Mouse (Mus musculus): Measurements from ENCODE around the gene Tcf7l1.

Tcf7l1 gene

DNA sequence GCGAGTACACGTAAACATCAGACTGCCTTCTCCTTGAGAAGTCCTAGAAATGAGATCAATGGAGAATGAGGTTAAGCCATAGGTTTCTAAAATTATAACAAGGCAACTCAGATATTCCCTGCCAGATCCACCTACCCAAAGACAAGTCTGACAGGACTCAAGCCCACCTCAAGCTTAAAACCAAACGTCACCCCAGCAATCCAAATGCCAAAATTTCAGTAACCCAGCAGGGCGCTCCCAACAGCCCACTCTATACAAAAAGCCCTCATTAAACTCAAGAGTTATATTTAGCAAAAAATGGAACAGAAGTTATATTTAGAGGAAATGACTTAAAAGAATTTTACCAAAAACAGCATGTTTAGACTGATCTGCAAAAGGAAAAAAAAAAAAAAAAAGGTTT is 5.3 kb downstream of the Tcf7l1 start:
- DNase-seq, result no peak

DNA sequence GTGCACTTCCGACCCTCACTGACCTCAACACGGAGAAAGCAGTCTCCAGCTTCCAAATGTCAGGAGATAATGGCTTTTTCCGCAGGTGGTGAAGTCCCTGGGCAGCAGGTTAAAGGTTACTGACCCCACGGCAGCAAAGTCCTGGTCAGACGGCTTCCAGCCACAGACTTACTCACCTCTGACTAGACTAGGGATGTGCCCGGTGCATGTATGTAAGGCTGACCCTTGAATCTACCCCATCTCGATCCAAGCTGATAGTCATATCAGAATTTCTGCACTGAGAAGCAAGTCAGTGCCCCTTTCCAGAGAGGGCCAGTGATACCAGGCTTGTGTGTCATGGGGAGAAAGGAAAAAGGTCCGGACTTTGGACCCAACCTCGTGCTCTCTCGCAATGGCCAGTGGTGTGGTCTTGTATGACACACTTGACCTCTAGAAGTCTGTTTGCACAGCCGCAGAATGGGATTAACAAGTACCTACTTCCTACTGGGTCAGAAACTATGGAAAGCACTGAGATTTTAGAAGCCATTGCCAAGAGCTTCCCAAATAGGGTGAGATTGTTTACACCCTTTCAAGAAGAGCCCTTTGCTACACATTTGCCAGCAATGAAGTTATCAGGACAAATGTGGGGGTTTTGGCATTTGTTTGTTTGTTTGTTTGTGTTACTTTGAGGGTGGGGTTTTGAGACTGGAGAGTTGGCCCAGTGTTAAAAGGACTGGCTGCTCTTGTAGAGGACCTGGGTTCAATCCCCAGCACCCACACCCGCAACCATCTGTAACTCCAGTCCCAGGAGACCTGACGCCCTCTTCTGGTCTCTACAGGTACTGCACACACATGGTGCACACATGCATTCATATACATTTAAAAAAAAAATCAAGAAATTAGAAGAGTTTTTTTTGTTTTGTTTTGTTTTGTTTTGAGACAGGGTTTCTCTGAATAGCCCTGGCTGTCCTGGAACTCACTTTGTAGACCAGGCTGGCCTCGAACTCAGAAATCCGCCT is 10.0 kb downstream of the Tcf7l1 start:
- DNase-seq, result no peak

DNA sequence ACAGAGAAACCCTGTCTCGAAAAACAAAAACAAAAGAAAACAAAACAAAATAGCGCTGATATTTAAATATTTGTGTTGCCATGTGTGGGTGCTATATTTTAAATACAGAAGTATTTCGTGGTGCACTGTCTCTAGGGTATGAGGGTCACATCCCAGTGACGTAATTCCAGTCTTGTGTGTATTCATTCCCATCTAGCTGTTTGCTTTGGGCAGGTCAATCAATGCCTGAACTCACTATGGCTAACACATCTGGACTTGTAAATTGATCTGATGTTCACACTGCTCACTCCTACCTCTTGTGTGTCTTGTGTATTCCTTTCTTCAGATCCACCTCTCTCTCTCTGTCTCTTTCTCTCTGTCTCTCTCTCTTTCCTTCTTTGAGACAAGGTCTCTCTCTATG is 11.8 kb downstream of the Tcf7l1 start:
- DNase-seq, result no peak

DNA sequence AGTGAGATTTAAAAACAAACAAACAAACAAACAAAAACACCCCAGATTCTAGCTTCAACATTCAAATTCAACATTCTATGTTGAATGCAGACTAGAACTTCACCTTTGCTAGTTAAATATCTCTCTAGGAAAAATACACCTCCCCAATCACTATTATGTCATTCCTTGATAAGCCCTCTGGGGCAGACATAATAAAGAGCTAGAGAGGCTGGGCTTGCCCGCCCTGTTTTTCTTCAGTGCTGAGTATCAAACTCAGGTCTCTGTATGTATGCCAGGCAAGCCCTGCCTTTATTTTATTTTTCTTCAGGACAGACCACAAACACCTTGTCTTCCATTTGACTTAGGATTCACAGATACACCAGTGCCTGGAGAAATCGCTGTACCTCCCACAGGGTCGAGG is 14.8 kb downstream of the Tcf7l1 start:
- DNase-seq, result no peak

DNA sequence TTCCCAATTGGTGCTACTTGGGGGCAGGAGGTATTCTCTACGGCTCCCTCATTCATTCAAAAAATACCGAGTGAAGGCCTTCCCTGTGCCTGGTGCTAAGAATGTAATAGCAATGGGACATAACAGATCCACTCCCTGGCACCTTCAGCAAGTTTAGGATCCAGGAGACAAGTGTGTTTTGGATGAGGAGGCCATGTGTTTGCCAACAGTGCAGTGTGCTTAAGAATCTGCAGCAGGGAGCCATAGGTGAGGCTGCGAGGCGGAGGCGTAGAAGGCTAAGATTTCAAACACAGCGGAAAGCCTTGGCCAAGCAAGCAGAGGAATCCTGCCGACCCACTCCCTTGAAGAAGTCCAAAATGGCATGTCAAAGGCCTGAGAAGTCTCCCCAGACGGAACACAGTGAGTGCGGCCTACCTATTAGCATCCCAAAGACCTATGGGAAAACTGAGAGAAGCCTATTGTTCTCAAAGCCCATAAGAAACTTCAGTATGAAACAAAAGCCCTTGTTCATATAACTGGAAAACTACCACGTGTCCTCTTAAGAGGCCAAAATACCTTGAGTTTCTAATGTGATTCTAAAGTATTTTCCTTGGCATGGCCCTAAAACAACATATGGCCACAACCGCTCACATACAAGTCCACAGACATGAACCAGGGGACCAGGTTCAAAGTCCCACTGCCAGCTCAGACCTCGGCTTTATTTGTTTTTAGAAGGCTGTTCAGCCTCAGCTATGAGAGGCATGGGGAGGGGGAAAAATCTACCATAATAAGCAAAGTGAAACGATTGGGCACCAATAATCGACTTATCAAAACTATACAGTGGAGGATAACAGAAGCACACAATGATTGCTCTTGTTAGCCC is 18.9 kb downstream of the Tcf7l1 start:
- no peak for DNase-seq

DNA sequence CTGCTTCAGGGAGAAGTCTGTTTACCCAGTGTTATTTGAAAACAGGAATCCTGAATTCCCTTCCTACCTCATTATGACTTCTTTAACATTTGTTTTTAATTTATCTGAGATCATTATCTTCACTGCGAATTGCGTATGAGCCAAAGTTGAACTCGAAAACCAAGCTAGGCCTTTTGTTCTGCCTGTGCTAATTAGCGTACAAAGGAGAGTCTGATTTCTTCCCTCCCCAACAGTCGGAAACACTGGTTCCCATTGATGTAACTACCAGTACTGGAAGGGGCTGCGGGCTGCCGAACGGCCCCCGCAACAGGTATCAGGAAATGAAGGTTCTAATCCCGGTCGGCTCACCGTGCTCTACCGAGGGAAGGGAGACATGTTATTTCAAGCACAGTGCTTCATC is 19.7 kb downstream of the Tcf7l1 start:
- no peak for DNase-seq

DNA sequence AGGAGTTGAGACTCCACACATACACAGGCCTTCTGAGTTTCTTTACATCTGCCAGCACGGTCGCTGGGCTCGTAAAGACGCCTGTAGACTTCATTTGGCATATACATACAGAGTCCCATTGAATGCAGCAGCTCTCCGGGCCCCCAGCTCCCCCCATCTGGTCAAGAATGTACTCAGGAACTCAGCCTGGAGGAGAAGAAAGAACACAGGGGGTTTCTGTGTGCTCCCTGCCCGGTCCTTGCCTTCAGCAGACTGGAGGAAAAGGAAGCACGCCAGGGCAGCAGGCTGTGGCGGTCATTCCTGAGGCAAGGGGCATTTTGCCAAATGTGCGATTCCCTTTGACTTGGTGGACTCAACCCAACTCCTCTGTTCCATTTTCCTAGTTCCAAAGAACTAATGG is 20.2 kb downstream of the Tcf7l1 start:
- DNase-seq, result peak; percentile 66

DNA sequence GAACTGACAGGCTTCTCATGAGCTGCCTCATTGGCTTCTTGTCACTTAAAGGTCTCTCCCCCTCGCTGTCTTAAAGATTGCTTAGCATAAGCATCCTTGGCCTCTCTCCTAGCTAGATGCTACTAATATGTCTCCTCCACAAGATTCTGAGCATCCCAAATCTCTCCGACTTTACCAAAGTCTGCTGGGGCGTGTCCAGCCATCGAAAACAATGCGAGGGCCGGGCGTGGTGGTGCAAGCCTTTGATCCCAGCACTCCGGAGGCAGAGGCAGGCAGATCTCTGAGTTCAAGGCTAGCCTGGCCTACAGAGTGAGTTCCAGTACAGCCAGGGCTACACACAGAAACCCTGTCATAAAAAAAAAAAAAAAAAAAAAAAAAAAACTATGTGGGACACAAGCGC is 21.0 kb downstream of the Tcf7l1 start:
- DNase-seq, result no peak

DNA sequence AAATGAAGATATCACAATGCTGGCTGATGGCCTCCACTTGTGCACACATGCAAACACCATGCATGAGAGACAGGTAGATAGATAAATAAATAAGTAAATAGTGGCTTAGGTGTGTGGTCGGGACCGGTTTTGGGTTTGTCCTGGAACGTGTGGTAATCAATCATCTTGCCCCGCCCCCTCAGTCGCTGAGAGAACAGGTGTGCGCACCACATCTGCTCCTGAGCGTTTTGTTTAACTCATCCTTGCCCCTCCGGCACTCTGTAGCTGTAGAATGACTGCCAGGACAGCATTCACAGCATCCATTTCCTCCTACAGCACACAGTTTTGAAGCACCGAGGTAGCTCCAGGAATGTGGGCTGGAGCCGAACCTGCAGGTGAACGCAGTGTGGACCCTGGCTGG is 25.4 kb downstream of the Tcf7l1 start:
- DNase-seq, result no peak

DNA sequence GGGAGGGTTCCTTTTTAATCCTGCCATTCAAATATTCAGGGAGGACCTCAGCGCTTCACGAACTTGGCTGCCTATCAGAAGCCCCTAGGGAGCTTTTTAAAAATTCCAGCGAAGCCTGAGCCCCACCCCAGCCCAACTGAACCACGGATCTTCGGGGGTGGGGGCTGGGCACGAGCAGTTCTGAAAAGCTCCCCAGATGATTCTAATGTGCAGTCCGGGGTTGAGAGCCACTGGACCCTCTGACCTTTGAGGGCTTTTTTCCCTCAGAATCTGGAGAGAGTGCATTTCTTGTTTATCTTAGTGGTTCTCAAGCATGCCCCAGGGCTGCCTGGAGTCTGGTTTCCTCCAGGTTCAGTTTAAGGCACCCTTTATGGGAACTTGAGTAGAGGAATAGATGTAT is 27.4 kb downstream of the Tcf7l1 start:
- DNase-seq, result no peak

DNA sequence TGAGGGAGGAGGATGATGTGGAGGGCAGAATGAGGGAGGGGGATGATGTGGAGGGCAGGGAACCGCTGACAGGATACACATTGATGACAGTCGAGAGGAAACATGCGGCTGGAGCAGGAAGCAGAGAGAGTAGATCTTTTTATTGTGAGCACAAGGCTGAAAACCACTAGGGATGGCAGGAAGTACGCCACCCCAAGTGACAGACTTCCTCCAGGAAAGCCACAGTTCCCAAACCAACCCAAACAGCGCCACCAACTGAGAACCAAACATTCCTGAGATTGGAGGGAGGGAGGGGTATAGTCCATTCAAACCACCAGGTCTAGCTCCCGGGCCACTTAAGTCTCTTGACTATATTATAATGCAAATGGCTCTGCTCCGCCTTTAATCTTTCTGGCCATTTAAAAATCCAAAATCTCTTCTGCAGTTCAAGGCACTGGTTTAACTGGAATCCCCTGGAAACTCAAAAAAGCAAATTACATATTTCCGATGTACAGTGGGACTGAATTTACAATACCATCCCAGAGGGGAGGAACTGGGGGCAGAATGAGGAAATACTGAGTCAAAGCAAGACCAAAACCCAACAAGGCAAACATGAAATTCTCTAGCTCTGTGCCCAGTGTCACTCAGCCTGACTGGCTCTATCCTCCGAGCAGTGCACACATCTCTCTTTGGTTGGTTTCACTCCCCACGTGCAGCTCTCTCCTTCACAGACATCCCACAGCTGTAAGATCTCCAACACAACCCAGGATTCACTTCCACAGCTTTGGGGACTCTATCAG is 30.6 kb downstream of the Tcf7l1 start:
- peak; percentile 22 to 35 for DNase-seq

DNA sequence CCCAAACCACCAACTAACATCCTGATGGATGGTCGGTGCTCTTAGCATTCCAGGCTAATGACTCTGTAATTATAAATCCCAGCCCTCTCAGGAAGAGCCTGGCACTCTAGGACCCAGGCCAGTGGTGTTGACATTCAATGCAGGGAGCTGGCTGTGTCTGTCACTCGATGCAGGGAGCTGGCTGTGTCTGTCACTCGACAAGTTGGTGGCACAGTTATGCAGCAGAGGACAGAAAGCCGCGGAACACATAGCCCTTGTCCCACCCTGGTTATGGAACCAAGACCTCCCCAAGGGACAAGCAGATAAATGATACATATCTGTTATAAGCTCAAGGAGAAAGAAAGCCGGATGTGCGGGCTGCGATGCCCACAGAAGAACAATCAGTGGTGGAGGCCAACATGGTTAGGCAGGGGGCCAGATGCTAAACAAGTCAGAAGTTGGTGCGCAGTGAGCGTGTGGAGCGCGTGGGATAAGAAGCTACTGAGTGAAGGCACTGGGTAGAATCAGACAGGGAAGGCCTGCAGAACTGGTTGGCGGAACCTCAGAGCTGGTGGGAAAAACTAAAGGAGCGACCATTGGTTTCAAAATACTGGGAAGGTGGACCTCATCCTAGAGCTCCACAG is 33.7 kb downstream of the Tcf7l1 start:
- no peak for DNase-seq

DNA sequence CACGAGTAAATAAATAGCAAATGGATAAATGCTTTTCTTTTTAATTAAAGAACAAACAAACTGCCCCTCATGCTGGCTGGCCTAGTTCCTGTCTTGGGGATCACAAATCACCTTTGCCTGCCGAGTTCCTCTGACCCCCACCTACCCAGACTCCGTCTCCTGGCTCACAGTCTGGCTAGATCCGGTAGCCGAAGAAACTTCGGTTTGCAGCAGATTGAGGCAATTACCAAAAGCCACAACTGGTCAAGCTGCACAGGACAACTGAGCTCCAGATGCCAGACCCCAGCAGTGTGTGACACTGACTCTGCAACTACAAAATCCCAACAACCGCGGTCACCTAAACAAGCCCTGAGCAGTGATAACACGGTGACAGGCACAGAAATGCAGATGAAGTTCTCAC is 34.8 kb downstream of the Tcf7l1 start:
- no peak for DNase-seq

DNA sequence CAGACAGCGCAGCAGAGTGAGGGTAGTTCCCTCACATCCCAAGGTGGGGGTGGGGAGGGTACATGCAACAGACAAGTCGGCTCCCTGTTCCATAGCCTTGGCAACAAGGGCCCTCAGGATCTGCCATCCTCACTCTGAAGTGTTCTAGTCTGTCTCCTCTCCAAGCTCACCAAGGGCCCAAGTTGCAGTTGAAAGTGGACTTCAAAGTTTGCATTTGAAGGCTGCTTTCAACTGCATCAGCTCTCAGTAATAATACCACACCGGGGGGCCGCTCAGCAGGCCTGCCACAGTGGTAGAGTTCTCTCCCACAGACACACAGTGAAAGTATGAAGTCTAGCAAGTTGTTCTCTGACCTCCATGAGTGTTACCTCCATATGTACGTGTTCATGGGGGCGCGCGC is 35.3 kb downstream of the Tcf7l1 start:
- no peak for DNase-seq

DNA sequence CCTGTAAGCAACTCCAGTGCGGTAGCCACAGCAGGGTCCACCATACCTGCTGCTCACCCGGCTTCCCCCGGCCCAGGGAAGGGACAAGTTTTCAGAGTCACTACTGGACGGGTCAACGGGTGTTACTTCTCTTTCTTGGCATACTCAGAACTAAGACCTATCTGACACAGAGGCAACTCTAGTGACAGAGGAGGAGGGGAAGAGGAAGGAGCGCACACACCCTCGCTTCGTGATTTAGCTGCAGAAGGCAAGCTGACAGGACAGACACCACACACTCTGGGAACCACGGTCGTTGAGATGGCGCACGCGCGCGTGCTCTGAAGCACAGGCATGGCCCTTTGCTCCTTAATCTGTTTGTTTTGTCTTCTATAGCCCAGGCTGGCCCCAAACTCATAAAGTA is 36.2 kb downstream of the Tcf7l1 start:
- DNase-seq, result no peak

DNA sequence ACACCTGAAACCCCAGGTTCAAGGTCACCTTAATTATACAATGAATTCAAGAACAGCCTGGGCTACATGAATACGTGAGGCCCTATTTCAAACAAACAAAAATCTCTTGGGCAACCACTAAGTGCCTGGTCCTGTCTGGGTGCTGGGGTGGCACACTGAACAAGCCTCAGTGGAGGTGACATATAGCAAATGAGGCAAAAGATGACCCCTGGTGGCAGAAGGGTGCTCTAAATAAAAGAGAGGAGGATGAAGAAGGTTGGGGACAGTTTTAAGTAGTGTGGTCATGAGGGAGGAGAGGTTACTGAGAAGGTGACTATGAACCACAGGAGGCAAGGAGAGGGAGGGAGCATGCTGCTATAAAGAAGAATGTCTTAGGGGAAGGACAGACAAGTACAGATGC is 37.8 kb downstream of the Tcf7l1 start:
- no peak for DNase-seq

DNA sequence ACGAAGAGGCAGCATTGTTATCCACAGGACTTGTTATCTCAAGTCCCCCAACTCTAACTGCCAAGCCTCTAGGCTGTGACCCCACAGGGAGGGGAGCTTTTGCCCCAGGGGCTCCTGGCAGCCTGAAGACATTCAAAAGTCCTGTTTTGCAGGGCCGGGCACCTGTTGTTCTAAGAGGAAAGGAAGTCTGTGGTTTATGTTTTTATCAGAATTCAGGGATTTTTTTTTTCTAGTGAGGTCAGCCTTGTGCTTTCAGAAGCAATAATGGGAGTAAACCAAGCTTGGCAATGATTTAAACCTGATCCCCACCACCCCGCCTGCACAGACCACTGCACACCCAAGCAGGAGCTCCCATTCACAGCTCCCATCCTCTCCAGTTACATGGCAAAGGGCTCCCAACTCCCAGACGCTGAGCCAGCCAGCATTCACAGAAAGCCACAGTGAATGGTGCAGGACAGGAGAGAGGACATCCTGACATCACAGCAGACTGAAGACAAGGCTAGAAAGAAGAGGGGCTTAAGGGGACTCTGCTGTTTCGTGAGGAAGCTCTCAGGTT is 40.1 kb downstream of the Tcf7l1 start:
- no peak for DNase-seq

DNA sequence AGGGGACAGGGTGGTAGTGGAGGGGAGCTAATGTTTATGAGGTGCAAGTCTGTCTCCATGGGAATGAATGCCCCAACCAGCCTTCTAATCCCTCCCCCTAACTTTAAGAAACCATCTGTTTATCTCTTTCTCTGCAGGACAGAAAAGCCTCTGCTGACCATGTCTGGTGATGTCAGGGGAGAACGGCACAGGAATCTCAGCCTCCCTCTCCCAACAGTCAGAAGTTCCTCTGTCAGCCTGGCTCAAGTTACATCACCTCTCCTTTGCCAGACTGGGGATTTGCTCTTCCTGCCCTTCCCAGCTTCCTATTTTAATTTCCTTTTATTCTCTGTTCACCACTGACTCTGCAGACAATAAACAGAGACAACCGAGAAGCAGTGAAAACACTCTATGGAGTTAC is 40.6 kb downstream of the Tcf7l1 start:
- DNase-seq, result no peak

DNA sequence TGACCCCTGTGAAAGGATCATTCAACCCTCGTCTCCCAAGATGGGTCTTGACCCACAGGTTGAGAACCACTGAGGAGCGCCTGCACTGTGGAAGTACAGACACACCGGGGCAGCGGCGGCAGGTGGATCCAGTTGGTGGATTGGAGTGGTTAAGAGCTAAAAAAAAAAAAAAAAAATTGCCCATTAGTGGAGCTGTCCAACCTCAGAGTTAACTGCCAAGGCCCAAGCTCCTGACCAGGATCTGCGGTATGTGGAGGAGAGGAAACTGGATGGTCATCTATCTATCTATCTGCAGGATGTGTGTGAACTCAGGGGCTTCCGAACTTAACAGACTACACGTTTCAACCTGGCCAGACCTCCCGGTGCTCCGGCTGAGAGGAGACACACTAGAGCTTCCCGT is 41.2 kb downstream of the Tcf7l1 start:
- DNase-seq, result no peak

DNA sequence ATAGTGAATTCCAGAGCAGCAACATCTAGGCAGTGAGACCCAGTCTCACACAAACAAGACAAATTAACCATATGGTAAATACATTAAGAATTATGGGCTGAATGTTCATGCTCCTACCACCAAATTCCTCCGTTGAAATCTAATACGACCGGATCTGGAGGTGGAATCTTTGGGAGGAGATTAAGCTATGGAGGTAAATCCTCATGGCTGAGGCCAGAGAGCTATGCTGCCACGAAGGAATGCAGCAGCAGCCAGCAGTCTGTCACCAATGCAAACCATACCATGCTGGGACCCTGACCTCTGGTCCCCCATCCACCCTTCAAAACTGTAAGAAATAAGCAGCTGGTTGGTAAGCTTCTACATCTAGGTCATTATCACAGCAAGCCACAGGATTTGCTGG is 41.9 kb downstream of the Tcf7l1 start:
- no peak for DNase-seq

DNA sequence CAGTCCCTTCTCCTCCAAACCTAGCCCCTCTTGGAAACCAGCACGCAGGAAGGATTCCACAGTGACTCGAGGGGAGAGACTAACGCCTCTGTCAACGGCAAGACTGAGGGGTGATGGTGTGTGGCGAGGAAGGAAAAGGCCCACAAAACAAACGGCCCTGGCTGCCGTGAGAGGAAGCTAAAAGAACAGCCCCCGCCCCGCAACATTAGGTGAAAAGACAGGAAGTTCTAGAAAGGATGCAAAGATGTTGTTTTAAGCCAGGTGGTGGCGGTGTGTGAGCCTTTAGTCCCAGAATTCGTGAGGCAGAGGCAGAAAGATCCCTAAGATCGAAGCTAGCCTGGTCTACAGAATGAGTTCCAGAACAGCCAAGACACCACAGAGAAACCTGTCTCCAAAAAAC is 43.3 kb downstream of the Tcf7l1 start:
- no peak for DNase-seq

DNA sequence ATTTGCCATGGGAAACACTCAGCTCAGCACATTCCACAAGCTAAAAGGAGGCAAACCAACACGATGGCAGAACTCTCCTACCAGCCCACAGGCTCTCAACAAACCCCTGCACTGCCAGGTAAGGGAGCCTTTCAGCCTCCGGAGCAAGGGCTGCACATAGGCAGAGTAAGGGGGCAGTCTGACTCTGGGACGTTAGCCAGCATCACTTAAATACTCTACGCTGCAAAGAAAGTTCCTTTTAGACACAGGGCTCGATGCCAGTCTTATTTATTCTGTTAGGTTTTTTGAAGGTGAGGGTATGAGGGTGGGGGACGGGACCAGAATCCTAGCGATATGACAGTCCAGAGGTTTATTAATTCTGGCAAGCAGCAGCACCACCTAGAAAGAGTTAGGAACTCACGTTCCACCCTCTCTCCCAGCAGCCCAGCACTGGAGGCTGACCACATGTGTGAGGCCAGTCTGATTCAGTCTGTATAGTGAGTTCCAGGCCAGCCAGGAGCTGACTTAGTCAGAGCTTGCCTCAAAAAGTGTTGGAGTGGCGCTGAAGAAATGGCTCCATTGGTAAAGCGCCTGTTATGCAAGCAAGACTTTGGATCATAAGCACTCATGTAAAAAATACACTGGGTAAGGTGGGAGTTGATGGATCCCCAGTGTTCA is 44.8 kb downstream of the Tcf7l1 start:
- no peak for DNase-seq

Data from kidney, adult 8-10 months (tissue).